Mouse (Mus musculus) limb, embryonic 10.5 days (tissue): ENCODE results near the gene Ciart. TPM values are rescaled to one million over a fixed set of nuclear protein-coding genes. Genes with fewer than 3 reads are reported as not detected.
"Not testable (repeated sequence)": the region's sequence is repeated elsewhere in the genome, so short reads cannot be mapped to it uniquely, and the experiment has no call there.

Source experiments
- DNase-seq: peaks from one replicate; pipeline ENCODE4 v3.0.0-alpha.2; 2017; ENCODE audit warnings: low spot score
- H3K27ac ChIP-seq: fragments of 300-500 bp; sonication (generic); 2 replicates; pipeline ENCODE4 v1.5.1; 2016; ENCODE audit warnings: mild to moderate bottlenecking
- H3K27me3 ChIP-seq: fragments of 300-500 bp; sonication (generic); 2 replicates; pipeline ENCODE4 v1.6.1; 2016; ENCODE audit warnings: low read depth, mild to moderate bottlenecking; ENCODE audit not compliant: poor library complexity, severe bottlenecking
- H3K36me3 ChIP-seq: fragments of 300-500 bp; sonication (generic); 2 replicates; pipeline ENCODE4 v1.6.1; 2016; ENCODE audit warnings: mild to moderate bottlenecking, moderate library complexity
- H3K4me1 ChIP-seq: fragments of 300-500 bp; sonication (generic); 2 replicates; pipeline ENCODE4 v1.6.1; 2016
- H3K4me3 ChIP-seq: fragments of 300-500 bp; sonication (generic); 2 replicates; pipeline ENCODE4 v1.5.1; 2016; ENCODE audit warnings: mild to moderate bottlenecking, moderate library complexity
- H3K9me3 ChIP-seq: fragments of 300-500 bp; sonication (generic); replicated peaks from 2 replicates; pipeline ENCODE4 v1.6.1; 2016; ENCODE audit warnings: mild to moderate bottlenecking
- WGBS: fragments of 180-500 bp; shearing (Covaris S2); methylation state at CpG from one replicate; pipeline ENCODE4 v1.1.7; 2016; 5-methylcytosine and 5-hydroxymethylcytosine counted together
- polyA plus RNA-seq: library from polyadenylated mRNA; unstranded; fragments of >200 nt; fragmentation: Nextera tagmentation; extraction: Ambion mirVana; gene quantifications from 2 replicates; pipeline ENCODE4 v1.2.1, GENCODE M21; 2016

Ciart gene
- polyA plus RNA-seq, 1 experiment from 2014 or later: 8.8 TPM

GRCm38 (mm10) chr3:95871392-95871867, 10.6 kb downstream of the Ciart start, which contains the start of gene Mrps21:
Mrps21 (minus strand) TSS chr3:95871519.
- H3K4me3 ChIP-seq: peak within 1 kb of the TSS; percentile 62
- peaks cover 44% of the 10 kb centered on the region for H3K36me3 ChIP-seq
- DNase-seq: peak; percentile 91
- under 1% methylated on average over 33 of the region's 33 CpGs for WGBS
- H3K4me1 ChIP-seq: peaks cover 17% of the 10 kb centered on the region
- no peaks in the 10 kb centered on the region for H3K9me3 ChIP-seq
- H3K27me3 ChIP-seq: no peaks in the 10 kb centered on the region
- H3K27ac ChIP-seq: peak within 1 kb of the TSS; percentile 84

GRCm38 (mm10) chr3:95870976-95871375, 11.1 kb downstream of the Ciart start:
- H3K27ac ChIP-seq: peak overlapping the region; percentile 84
- no peak for DNase-seq
- 8% methylated on average over 15 of the region's 15 CpGs for WGBS

GRCm38 (mm10) chr3:95867408-95867807, 14.6 kb downstream of the Ciart start:
- no peak overlapping the region for H3K27ac ChIP-seq
- peaks cover 16% of the 10 kb centered on the region for H3K4me1 ChIP-seq
- 94% methylated on average over 2 of the region's 2 CpGs for WGBS
- H3K36me3 ChIP-seq: peaks cover 76% of the 10 kb centered on the region
- no peaks in the 10 kb centered on the region for H3K27me3 ChIP-seq
- H3K4me3 ChIP-seq: no peak overlapping the region
- DNase-seq: no peak
- no peaks in the 10 kb centered on the region for H3K9me3 ChIP-seq

More at GRCm38 (mm10) chr3:95870976-95871375, 11.1 kb downstream of the Ciart start:
- Histone ChIP-seq H3K36me3 (peaks cover 49% of the 10 kb centered on the region), H3K27me3 (no peaks in the 10 kb centered on the region), H3K4me1 (peaks cover 17% of the 10 kb centered on the region), H3K9me3 (no peaks in the 10 kb centered on the region), H3K4me3 (peak overlapping the region; percentile 62)

- no peaks in the 10 kb centered on the region for H3K9me3 ChIP-seq
- H3K27ac ChIP-seq: no peak overlapping the region
- peaks cover 9% of the 10 kb centered on the region for H3K4me1 ChIP-seq
- no peak for DNase-seq
- peaks cover 86% of the 10 kb centered on the region for H3K36me3 ChIP-seq
- no peaks in the 10 kb centered on the region for H3K27me3 ChIP-seq
- no peak overlapping the region for H3K4me3 ChIP-seq
- 89% methylated on average over 5 of the region's 5 CpGs for WGBS
Observed at GRCm38 (mm10) chr3:95866071-95866470, 16.0 kb downstream of the Ciart start.

- H3K4me3 ChIP-seq: no peak overlapping the region
- DNase-seq: no peak
- no peaks in the 10 kb centered on the region for H3K27me3 ChIP-seq
- peaks cover 7% of the 10 kb centered on the region for H3K4me1 ChIP-seq
- H3K36me3 ChIP-seq: peaks cover 86% of the 10 kb centered on the region
- no peak overlapping the region for H3K27ac ChIP-seq
- no peaks in the 10 kb centered on the region for H3K9me3 ChIP-seq
- 88% methylated on average over 20 of the region's 20 CpGs for WGBS
Observed at GRCm38 (mm10) chr3:95865571-95865970, 16.5 kb downstream of the Ciart start.

- WGBS: 84% methylated on average over 5 of the region's 5 CpGs
- H3K36me3 ChIP-seq: peaks cover 83% of the 10 kb centered on the region
Observed at GRCm38 (mm10) chr3:95865050-95865449, 17.0 kb downstream of the Ciart start.

GRCm38 (mm10) chr3:95863578-95863977, 18.5 kb downstream of the Ciart start:
- no peaks in the 10 kb centered on the region for H3K9me3 ChIP-seq
- 79% methylated on average over 7 of the region's 7 CpGs for WGBS
- no peak overlapping the region for H3K4me3 ChIP-seq
- H3K27ac ChIP-seq: no peak overlapping the region
- no peak for DNase-seq
- no peaks in the 10 kb centered on the region for H3K4me1 ChIP-seq
- H3K36me3 ChIP-seq: peaks cover 68% of the 10 kb centered on the region
- no peaks in the 10 kb centered on the region for H3K27me3 ChIP-seq

More at GRCm38 (mm10) chr3:95865050-95865449, 17.0 kb downstream of the Ciart start:
- no peak overlapping the region for H3K27ac ChIP-seq
- peaks cover 2% of the 10 kb centered on the region for H3K4me1 ChIP-seq
- H3K9me3 ChIP-seq: no peaks in the 10 kb centered on the region
- no peaks in the 10 kb centered on the region for H3K27me3 ChIP-seq
- no peak overlapping the region for H3K4me3 ChIP-seq
- no peak for DNase-seq

- WGBS: 41% methylated on average over 2 of the region's 2 CpGs
- Histone ChIP-seq H3K27ac (no peak overlapping the region), H3K36me3 (peaks cover 50% of the 10 kb centered on the region), H3K9me3 (no peaks in the 10 kb centered on the region), H3K27me3 (no peaks in the 10 kb centered on the region), H3K4me3 (no peak overlapping the region), H3K4me1 (no peaks in the 10 kb centered on the region)
- DNase-seq: peak; percentile 49
Observed at GRCm38 (mm10) chr3:95861796-95862195, 20.3 kb downstream of the Ciart start.

GRCm38 (mm10) chr3:95861216-95861615, 20.8 kb downstream of the Ciart start:
- Histone ChIP-seq H3K4me1 (peaks cover 2% of the 10 kb centered on the region), H3K27me3 (no peaks in the 10 kb centered on the region), H3K36me3 (peaks cover 44% of the 10 kb centered on the region), H3K4me3 (no peak overlapping the region), H3K9me3 (no peaks in the 10 kb centered on the region), H3K27ac (no peak overlapping the region)
- 75% methylated on average over 10 of the region's 10 CpGs for WGBS
- no peak for DNase-seq

- H3K27me3 ChIP-seq: no peaks in the 10 kb centered on the region
- no peak for DNase-seq
- no peak overlapping the region for H3K4me3 ChIP-seq
- no peaks in the 10 kb centered on the region for H3K9me3 ChIP-seq
- peaks cover 4% of the 10 kb centered on the region for H3K4me1 ChIP-seq
- WGBS: 92% methylated on average over 3 of the region's 3 CpGs
- H3K27ac ChIP-seq: no peak overlapping the region
- peaks cover 36% of the 10 kb centered on the region for H3K36me3 ChIP-seq
Observed at GRCm38 (mm10) chr3:95860323-95860722, 21.7 kb downstream of the Ciart start.

- not testable (repeated sequence) for H3K4me3 ChIP-seq, H3K27ac ChIP-seq, H3K9me3 ChIP-seq, H3K4me1 ChIP-seq, H3K27me3 ChIP-seq, DNase-seq
- H3K36me3 ChIP-seq: peaks cover 22% of the 10 kb centered on the region
- 85% methylated on average over 3 of the region's 3 CpGs for WGBS
Observed at GRCm38 (mm10) chr3:95858278-95858677, 23.8 kb downstream of the Ciart start.

GRCm38 (mm10) chr3:95857050-95857449, 25.0 kb downstream of the Ciart start:
- H3K9me3 ChIP-seq, DNase-seq, H3K4me1 ChIP-seq, H3K4me3 ChIP-seq, H3K27me3 ChIP-seq, H3K27ac ChIP-seq: not testable (repeated sequence)
- peaks cover 25% of the 10 kb centered on the region for H3K36me3 ChIP-seq
- 79% methylated on average over 1 of the region's 1 CpGs for WGBS

- H3K4me1 ChIP-seq: peaks cover 8% of the 10 kb centered on the region
- peak overlapping the region; percentile 93 for H3K27ac ChIP-seq
- peak overlapping the region; percentile 95 for H3K4me3 ChIP-seq
- H3K36me3 ChIP-seq: peaks cover 27% of the 10 kb centered on the region
- DNase-seq: no peak
- H3K9me3 ChIP-seq: no peaks in the 10 kb centered on the region
- WGBS: 29% methylated on average over 7 of the region's 7 CpGs
- H3K27me3 ChIP-seq: no peaks in the 10 kb centered on the region
Observed at GRCm38 (mm10) chr3:95856115-95856514, 25.9 kb downstream of the Ciart start.
